Mouse (Mus musculus) heart, postnatal 0 days (tissue): ENCODE results near the gene Lingo2.

ENCODE experiments used
- CTCF ChIP-seq: IDR thresholded peaks from 2 replicates; pipeline ENCODE4 v1.5.1; 2016; ENCODE audit warnings: antibody characterized with exemption, control low read depth, low read depth
- EP300 ChIP-seq: IDR thresholded peaks from 2 replicates; pipeline ENCODE4 v1.6.1; 2016; ENCODE audit warnings: antibody characterized with exemption, low read depth

- TF ChIP-seq EP300 (no peak), CTCF (no peak)
Measured at GRCm38 (mm10) chr4:36262436-36263169, 688.9 kb downstream of the Lingo2 start.
